Mouse (Mus musculus) duodenum, adult 2 months (tissue): Measurements from ENCODE around the gene Nxnl2. TPM values are rescaled to one million over a fixed set of nuclear protein-coding genes. Genes with fewer than 3 reads are reported as not detected.

Experiments
- polyA plus RNA-seq: library from polyadenylated mRNA; depleted of rRNA; stranded (reverse); fragments of >200 nt; gene quantifications from 2 replicates; pipeline ENCODE4 v1.2.3, GENCODE M21; 2012; ENCODE audit warnings: low replicate concordance; rRNA removed

The Nxnl2 gene
- polyA plus RNA-seq: 0.82 and 3.9 TPM in 2 replicates

GRCm38 (mm10) chr13:51170691-51171680 lies at the start of gene Nxnl2:
TSS of gene Nxnl2 (plus strand) at chr13:51171022.

Other genes with a start within 250 kb of the Nxnl2 start
- gene Spin1, start 70.1 kb upstream of the Nxnl2 start, polyA plus RNA-seq: 4.1 and 5.8 TPM in 2 replicates
- 2.0 and 2.3 TPM in 2 replicates for gene S1pr3, start 237.6 kb downstream of the Nxnl2 start, polyA plus RNA-seq